Comparison of ENCODE assay signal across 17 mouse cellular contexts in genomic region chr6:135336376-135336775, GRCm38 (mm10). TPM values are rescaled to one million over a fixed set of nuclear protein-coding genes. Genes with fewer than 3 reads are reported as not detected.
DNase-seq lines count a peak whose midpoint lies in the region.
"Had no signal": no experiment of that assay in that cellular context is flagged by ENCODE, and none has a peak within 500 bp of the region (broad histone marks: within the 10 kb centered on the region; RNA-seq: fewer than 3 reads in every experiment).

No protein-coding gene starts in this region.

- intact Hi-C loops in heart, postnatal 25 days (cut with DNase I), result no loop called here

- peak; percentile 42 for DNase-seq in gastrocnemius, adult 18-20 months (ENCODE audit: low spot score)
- no peak for DNase-seq in gastrocnemius, adult 8-10 months (ENCODE audit: low spot score in 2 of 2)
- peak; percentile 16 to 32 for DNase-seq in heart, adult 18-20 months
- DNase-seq in heart, postnatal 25 days (ENCODE audit: low spot score), result no peak
- peak; percentile 66 for DNase-seq in skeletal muscle tissue, adult 2 months (ENCODE audit: low read depth, low spot score)
- no peak for DNase-seq in neural tube, embryonic 10.5 days (ENCODE audit: extremely low spot score, low spot score)
- DNase-seq: adrenal gland, adult 2 months; adrenal gland, postnatal 14 days; cerebellum, adult 11 months; cerebellum, adult 2 months; cerebellum, postnatal 36 days; embryo, embryonic 11 days; heart, adult 11 months; heart, postnatal 4 days; kidney, adult 2 months had no signal

RNA-seq across cellular contexts. Expression of gene Emp1, which starts 26.0 kb away (rescaled TPM):
- total RNA-seq in gastrocnemius, adult 18-20 months (2021), result 10 to 100 TPM; 20.3 to 48.7 TPM
- total RNA-seq in gastrocnemius, adult 8-10 months (2022), result 10 to 100 TPM; 12.3 to 26.2 (median 18.0) TPM
- 10 to 100 TPM; 39.9 to 43.1 TPM for total RNA-seq in heart, adult 18-20 months (2021)
- total RNA-seq in heart, postnatal 25 days (2021), result 10 to 100 TPM; 56.1 to 70.8 TPM

RNA-seq across cellular contexts. Expression of gene Pbp2, which starts 26.2 kb away (rescaled TPM):
- not detected for total RNA-seq in gastrocnemius, adult 18-20 months (2021)
- not detected for total RNA-seq in gastrocnemius, adult 8-10 months (2022)
- not detected for total RNA-seq in heart, adult 18-20 months (2021)
- not detected for total RNA-seq in heart, postnatal 25 days (2021)
- total RNA-seq: adrenal gland, adult 2 months; adrenal gland, postnatal 14 days; adrenal gland, postnatal 4 days; heart, postnatal 10 days; heart, postnatal 4 days had no signal

Comparison
In these comparisons a context has a peak if more than half of its experiments do, and no peak if none do; other contexts are left out.
1. DNase-seq: peak in gastrocnemius, adult 18-20 months (single experiment), heart, adult 18-20 months (2 of 2) and skeletal muscle tissue, adult 2 months (single experiment); none in gastrocnemius, adult 8-10 months (0 of 2), heart, postnatal 25 days (single experiment) and neural tube, embryonic 10.5 days (single experiment).